12 mouse cellular contexts compared by ENCODE assay signal in the genomic region with DNA sequence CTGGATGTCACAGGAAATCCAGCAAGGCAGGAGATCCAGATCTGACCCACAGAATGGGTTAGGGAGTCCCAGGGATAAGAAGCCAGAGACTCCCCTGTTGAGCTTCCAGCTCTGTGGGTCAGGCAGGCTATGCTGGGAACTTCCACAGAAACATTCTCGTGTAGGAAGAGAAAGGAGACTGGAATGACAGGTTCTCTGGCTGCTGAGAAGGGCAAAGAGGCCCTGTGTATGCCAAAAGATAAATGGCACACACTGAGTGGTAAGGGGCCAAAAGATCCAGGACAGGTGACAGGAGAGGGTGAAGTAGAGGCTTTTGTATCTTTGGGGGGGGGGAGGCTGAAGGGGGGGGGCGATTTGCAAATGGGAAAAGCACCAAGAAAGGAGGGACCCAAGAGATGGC. TPM values are rescaled to one million over a fixed set of nuclear protein-coding genes. Genes with fewer than 3 reads are reported as not detected.
DNase-seq lines count a peak whose midpoint lies in the region; ATAC-seq and TF ChIP-seq lines count a peak whose summit lies in the region.
"Had no signal": no experiment of that assay in that cellular context is flagged by ENCODE, and none has a peak within 500 bp of the region (broad histone marks: within the 10 kb centered on the region; RNA-seq: fewer than 3 reads in every experiment).

No protein-coding gene starts in this region.

- H3K4me1 ChIP-seq in heart, adult 2 months (ENCODE audit: control insufficient read depth, insufficient read depth, low read length) = peaks cover 6% of the 10 kb centered on the region
- H3K4me1 ChIP-seq in MEL (ENCODE audit: control insufficient read depth in 1 of 2, insufficient read depth in 2 of 2, low read length in 2 of 2) = peaks cover 9 to 32% of the 10 kb centered on the region in 2 experiments
- H3K4me1 ChIP-seq in limb, embryonic 15.5 days = peaks cover 3% of the 10 kb centered on the region; the same call in 1 of the 2 replicates

- ATAC-seq in limb, embryonic 15.5 days (ENCODE audit: insufficient number of reproducible peaks, low FRiP score, low TSS enrichment, low read depth) = no peak
- ATAC-seq in megakaryocyte-erythroid progenitor cell, adult 5-6 weeks (replicated peaks; ENCODE audit: low FRiP score, low TSS enrichment, poor library complexity, severe bottlenecking) = no peak

- no peaks in the 10 kb centered on the region for H3K27me3 ChIP-seq in heart, adult 2 months (ENCODE audit: control insufficient read depth, insufficient read depth, low read length)
- H3K27me3 ChIP-seq in MEL (ENCODE audit: control insufficient read depth in 1 of 2, insufficient read depth in 2 of 2, low read length in 2 of 2) = no peaks in the 10 kb centered on the region
- H3K27me3 ChIP-seq in limb, embryonic 15.5 days = no peaks in the 10 kb centered on the region
- H3K27me3 ChIP-seq: embryonic facial prominence, embryonic 15.5 days; hindbrain, embryonic 15.5 days; limb, embryonic 13.5 days had no signal

- H3K9ac ChIP-seq in heart, adult 2 months (ENCODE audit: low read depth, low read length) = peak overlapping the region; percentile 11; the same call in 1 of the 2 replicates
- no peak overlapping the region for H3K9ac ChIP-seq in MEL (ENCODE audit: control insufficient read depth, low read depth, low read length, poor library complexity, severe bottlenecking)
- no peak overlapping the region for H3K9ac ChIP-seq in limb, embryonic 15.5 days
- H3K9ac ChIP-seq: embryonic facial prominence, embryonic 15.5 days; hindbrain, embryonic 15.5 days; limb, embryonic 13.5 days had no signal

- TF ChIP-seq POLR2A in heart, adult 2 months (IDR thresholded peaks at IDR 0.05; ENCODE audit: insufficient read depth, low read depth, low read length) = no peak
- no peak for TF ChIP-seq POLR2A in MEL (IDR thresholded peaks at IDR 0.05; ENCODE audit: control insufficient read depth in 1 of 2, insufficient read depth in 1 of 2, low read depth in 1 of 2, low read length in 2 of 2, poor library complexity in 1 of 2)

- DNase-seq in heart, adult 2 months = peak in 1 of 2 experiments; percentile 28
- DNase-seq in heart, postnatal 36 days = no peak
- DNase-seq in left cerebral cortex, adult 2 months (ENCODE audit: extremely low spot score in 1 of 2, low spot score in 2 of 2) = no peak
- DNase-seq in left cerebral cortex, postnatal 25 days (ENCODE audit: low spot score in 2 of 2) = no peak
- no peak for DNase-seq in MEL (ENCODE audit: low read depth, low spot score)
- no peak for DNase-seq in c-Kit-positive CD71-positive TER-119-positive erythroid progenitor cells, embryonic 14.5 days (ENCODE audit: low spot score)
- DNase-seq: cerebellum, adult 11-12 months had no signal

- intact Hi-C loops in heart, adult 2 months (cut with DNase I) = no loop called here
- intact Hi-C loops in heart, postnatal 36 days (cut with DNase I) = no loop called here
- intact Hi-C loops in left cerebral cortex, adult 2 months (cut with DNase I) = loop anchor here (5.0 kb wide), 1 partner anchor 41 kb away; no protein-coding TSS in a partner anchor
- intact Hi-C loops in left cerebral cortex, postnatal 25 days (cut with DNase I) = loop anchor here (1.0 kb wide), 1 partner anchor 39 kb away; no protein-coding TSS in a partner anchor

- TF ChIP-seq RAD21 in MEL (IDR thresholded peaks at IDR 0.05; ENCODE audit: low read depth, low read length) = no peak

- 23% methylated on average over 1 of the region's 2 CpGs for WGBS in heart, adult 2 months
- 17% methylated on average over 2 of the region's 2 CpGs for whole genome bisulfite sequencing in limb, embryonic 15.5 days

- TF ChIP-seq EP300 in heart, adult 2 months (IDR thresholded peaks at IDR 0.05; ENCODE audit: insufficient read depth, low read depth, low read length) = no peak; the same call in 1 of the 2 replicates
- TF ChIP-seq EP300 in MEL (IDR thresholded peaks at IDR 0.05; ENCODE audit: low read depth in 1 of 2, low read length in 2 of 2) = no peak

- peak overlapping the region; percentile 74 for H3K27ac ChIP-seq in heart, adult 2 months
- peak overlapping the region; percentile 65 for H3K27ac ChIP-seq in left cerebral cortex, adult 2 months
- 0 out of 2 replicates have a peak overlapping the region, but pooled peaks have one; percentile 9 for H3K27ac ChIP-seq in MEL (ENCODE audit: control insufficient read depth, low read depth, low read length)
- no peak overlapping the region for H3K27ac ChIP-seq in limb, embryonic 15.5 days
- H3K27ac ChIP-seq: embryonic facial prominence, embryonic 15.5 days; hindbrain, embryonic 15.5 days; limb, embryonic 13.5 days had no signal

- peak overlapping the region; percentile 29; the same call in 1 of the 2 replicates for H3K4me2 ChIP-seq in limb, embryonic 15.5 days
- H3K4me2 ChIP-seq: hindbrain, embryonic 15.5 days had no signal

- no peak overlapping the region for H3K4me3 ChIP-seq in heart, adult 2 months
- no peak overlapping the region for H3K4me3 ChIP-seq in left cerebral cortex, adult 2 months
- no peak overlapping the region for H3K4me3 ChIP-seq in MEL (ENCODE audit: control insufficient read depth in 1 of 2, insufficient read depth in 1 of 2, low read depth in 2 of 2, low read length in 2 of 2)
- 0 out of 2 replicates have a peak overlapping the region, but pooled peaks have one; percentile 10 for H3K4me3 ChIP-seq in limb, embryonic 15.5 days
- H3K4me3 ChIP-seq: embryonic facial prominence, embryonic 15.5 days; hindbrain, embryonic 15.5 days had no signal

- no peak for TF ChIP-seq CTCF in heart, adult 2 months (IDR thresholded peaks at IDR 0.05)
- TF ChIP-seq CTCF in left cerebral cortex, adult 2 months (IDR thresholded peaks at IDR 0.05) = no peak
- TF ChIP-seq CTCF in MEL (IDR thresholded peaks at IDR 0.05 in 2 of 3, conservative IDR thresholded peaks at IDR 0.05 in 1 of 3; ENCODE audit: control insufficient read depth in 1 of 3, insufficient read depth in 1 of 3, low read depth in 2 of 3, low read length in 3 of 3, poor library complexity in 1 of 3, severe bottlenecking in 1 of 3) = no peak

- H3K79me2 ChIP-seq in heart, adult 2 months (replicated peaks; ENCODE audit: control insufficient read depth, insufficient read depth, low read length) = no peaks in the 10 kb centered on the region
- no peaks in the 10 kb centered on the region for H3K79me2 ChIP-seq in MEL (ENCODE audit: control insufficient read depth, insufficient read depth, low read length, poor library complexity)

- no peaks in the 10 kb centered on the region for H3K9me3 ChIP-seq in MEL (replicated peaks; ENCODE audit: insufficient read depth, low read length)
- H3K9me3 ChIP-seq in limb, embryonic 15.5 days = no peaks in the 10 kb centered on the region
- H3K9me3 ChIP-seq: embryonic facial prominence, embryonic 15.5 days; hindbrain, embryonic 15.5 days; limb, embryonic 13.5 days had no signal

- H3K36me3 ChIP-seq in heart, adult 2 months (ENCODE audit: control insufficient read depth, insufficient read depth, low read length) = no peaks in the 10 kb centered on the region
- H3K36me3 ChIP-seq in MEL (ENCODE audit: control insufficient read depth in 1 of 2, insufficient read depth in 2 of 2, low read length in 2 of 2) = peaks cover 0 to 30% of the 10 kb centered on the region in 2 experiments; a peak in 2 of 4 replicates
- no peaks in the 10 kb centered on the region for H3K36me3 ChIP-seq in limb, embryonic 15.5 days
- H3K36me3 ChIP-seq: embryonic facial prominence, embryonic 15.5 days; hindbrain, embryonic 15.5 days; limb, embryonic 13.5 days had no signal

TF ChIP-seq in MEL, 35 proteins besides CTCF, POLR2A, EP300 and RAD21:
- TF ChIP-seq MAX (IDR thresholded peaks at IDR 0.05; ENCODE audit: low read length) = no peak
- no peak for TF ChIP-seq SIN3A (IDR thresholded peaks at IDR 0.05; ENCODE audit: low read length)
- no peak for TF ChIP-seq ZNF384 (IDR thresholded peaks at IDR 0.05; ENCODE audit: low read depth, low read length)
- TF ChIP-seq ZC3H11A (IDR thresholded peaks at IDR 0.05; ENCODE audit: low read depth, low read length) = no peak
- no peak for TF ChIP-seq UBTF (IDR thresholded peaks at IDR 0.05; ENCODE audit: borderline replicate concordance, insufficient read depth, low read depth, low read length)
- TF ChIP-seq SMC3 (IDR thresholded peaks at IDR 0.05; ENCODE audit: low read depth, low read length) = no peak
- TF ChIP-seq POLR2AphosphoS5 (IDR thresholded peaks at IDR 0.05; ENCODE audit: borderline replicate concordance, low read depth, low read length) = no peak
- no peak for TF ChIP-seq CHD1 (IDR thresholded peaks at IDR 0.05; ENCODE audit: low read depth, low read length)
- TF ChIP-seq MAFK (IDR thresholded peaks at IDR 0.05; ENCODE audit: borderline replicate concordance, low read depth, low read length) = no peak
- no peak for TF ChIP-seq GABPA (IDR thresholded peaks at IDR 0.05; ENCODE audit: low read depth, low read length)
- TF ChIP-seq BHLHE40 (IDR thresholded peaks at IDR 0.05; ENCODE audit: borderline replicate concordance, low read depth, low read length) = no peak
- TF ChIP-seq ZMIZ1 (IDR thresholded peaks at IDR 0.05; ENCODE audit: low read depth, low read length) = no peak
- TF ChIP-seq HCFC1 (IDR thresholded peaks at IDR 0.05; ENCODE audit: low read depth, low read length) = no peak
- TF ChIP-seq TCF12 (IDR thresholded peaks at IDR 0.05; ENCODE audit: low read depth, low read length) = no peak
- no peak for TF ChIP-seq MYB (IDR thresholded peaks at IDR 0.05; ENCODE audit: low read depth, low read length)
- TF ChIP-seq E2F4 (IDR thresholded peaks at IDR 0.05; ENCODE audit: borderline replicate concordance, low read depth, low read length) = no peak
- TF ChIP-seq ELF1 (IDR thresholded peaks at IDR 0.05; ENCODE audit: low read depth, low read length) = no peak

RNA-seq across cellular contexts. Expression of a gene that starts 20.0 kb away (rescaled TPM):
- total RNA-seq in heart, adult 2 months (2021) = 10 to 100 TPM; 28.5 to 28.8 TPM
- 33.4 and 34.1 TPM in 2 replicates for polyA plus RNA-seq in heart, adult 2 months (2012; rRNA removed)
- total RNA-seq in heart, postnatal 36 days (2021) = 10 to 100 TPM; 32.0 to 35.5 TPM
- 10 to 100 TPM; 23.4 to 29.0 TPM for total RNA-seq in left cerebral cortex, adult 2 months (2021)
- 10 to 100 TPM; 33.0 to 34.5 TPM for total RNA-seq in left cerebral cortex, postnatal 25 days (2021)
- 11.6 and 12.0 TPM in 2 replicates for total RNA-seq in MEL (2012; rRNA removed)
- polyA plus RNA-seq in MEL (2012; ENCODE audit: insufficient read depth in 1 of 2, insufficient read length in 2 of 2, low read depth in 1 of 2, low replicate concordance in 2 of 2, missing spikeins in 1 of 2) = 10 to 100 TPM in 1 of 2 experiments, not detected in 1; 29.4 TPM
- 45.6 and 45.8 TPM in 2 replicates for polyA plus RNA-seq in limb, embryonic 15.5 days (2015; fragmentation: Nextera tagmentation; extraction: Ambion mirVana)
- total RNA-seq in megakaryocyte-erythroid progenitor cell, adult 5-6 weeks (2014; fragmentation: Nextera tagmentation) = 10.7 and 21.3 TPM in 2 replicates
- total RNA-seq in megakaryocyte-erythroid progenitor cell, adult 5-6 weeks (2017) = 5.1 and 7.7 TPM in 2 replicates

Comparison
In these comparisons a context has a peak if more than half of its experiments do, and no peak if none do; other contexts are left out.
1. intact Hi-C loops: an anchor here in left cerebral cortex, adult 2 months (5.0 kb wide) and left cerebral cortex, postnatal 25 days (1.0 kb wide); none called in heart, adult 2 months and heart, postnatal 36 days.